Mouse (Mus musculus): Measurements from ENCODE around the gene Pdxdc1. TPM values are rescaled to one million over a fixed set of nuclear protein-coding genes. Genes with fewer than 3 reads are reported as not detected.
"Not testable (repeated sequence)": the region's sequence is repeated elsewhere in the genome, so short reads cannot be mapped to it uniquely, and the experiment has no call there.

The Pdxdc1 gene
- polyA plus RNA-seq (2015; fragmentation: Nextera tagmentation; extraction: Ambion mirVana): 77.7 and 89.2 TPM in 2 replicates

DNA sequence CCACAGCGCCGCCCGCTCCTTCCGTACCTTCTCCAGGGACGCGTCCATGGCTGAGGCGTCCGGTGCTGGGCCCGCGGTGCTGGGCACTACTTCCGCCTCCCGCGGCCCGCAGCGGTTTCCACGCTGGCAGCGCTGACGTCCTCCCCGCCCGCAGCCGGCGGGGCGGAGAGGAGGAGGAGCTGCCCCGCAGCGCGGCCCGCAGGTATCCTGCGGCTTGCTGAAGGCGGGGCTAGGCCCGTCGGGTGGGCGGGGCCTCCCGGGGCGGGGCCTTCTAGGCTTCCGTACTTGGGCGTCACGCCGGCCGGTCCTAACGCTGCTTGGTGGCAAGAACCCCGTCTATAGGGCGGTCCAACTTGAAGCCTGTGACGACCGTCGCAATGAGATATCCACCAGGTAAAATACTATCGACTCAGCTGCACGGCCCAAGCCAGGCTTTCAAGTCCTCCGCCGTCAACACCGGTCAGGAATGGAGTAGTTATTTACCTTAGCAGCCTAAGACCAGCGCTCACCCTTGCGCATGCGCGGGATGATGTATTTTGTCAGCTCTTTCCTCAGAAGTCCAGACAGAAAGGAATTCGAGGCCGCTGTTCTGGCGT lies at the start of gene Pdxdc1, which contains the start of gene Mpv17l:
Gene Pdxdc1 (minus strand): TSS at position 244 of the 596 bp plus-strand sequence.
Gene Mpv17l (plus strand): TSS at position 274 of the 596 bp plus-strand sequence.
- Histone ChIP-seq H3K9ac (peak within 1 kb of the TSS; percentile 90), H3K4me1 (peaks cover 13% of the 10 kb centered on the region), H3K4me3 (replicated peaks) (peak within 1 kb of the TSS; percentile 92), H3K9me3 (replicated peaks) (no peaks in the 10 kb centered on the region), H3K27ac (peak within 1 kb of the TSS; percentile 86), H3K4me2 (peak within 1 kb of the TSS; percentile 72), H3K27me3 (no peaks in the 10 kb centered on the region), H3K36me3 (no peaks in the 10 kb centered on the region)
- ATAC-seq (replicated peaks; ENCODE audit: low FRiP score): peak; percentile 97
- under 1% methylated on average over 57 of the region's 57 CpGs for whole genome bisulfite sequencing

DNA sequence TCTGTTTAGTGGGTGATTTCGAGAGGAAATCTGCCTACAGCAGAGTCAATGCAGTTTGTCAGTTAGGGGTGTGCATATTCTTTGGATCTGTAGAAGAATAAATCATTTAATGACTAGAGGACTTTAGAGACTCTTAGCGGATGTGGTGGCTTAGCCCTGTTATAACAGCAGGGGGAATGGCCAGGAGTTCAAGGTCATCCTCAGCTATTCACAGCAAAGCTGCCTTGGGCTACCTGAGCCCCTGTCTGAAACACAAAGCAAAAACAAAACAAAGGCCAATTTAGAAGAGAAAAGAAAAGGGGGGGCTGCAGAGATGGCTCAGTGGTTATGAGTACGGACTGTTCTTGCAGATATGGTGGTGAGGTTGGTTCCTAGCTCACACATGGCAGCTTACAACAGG lies 48.3 kb upstream of the Pdxdc1 start:
- no peaks in the 10 kb centered on the region for H3K9me3 ChIP-seq (replicated peaks)
- no peak for ATAC-seq (replicated peaks; ENCODE audit: low FRiP score)
- H3K27ac ChIP-seq: no peak overlapping the region
- no peak overlapping the region for H3K4me2 ChIP-seq
- no peak overlapping the region for H3K9ac ChIP-seq
- WGBS: 70% methylated on average over 3 of the region's 3 CpGs
- H3K27me3 ChIP-seq: no peaks in the 10 kb centered on the region
- H3K4me3 ChIP-seq (replicated peaks): no peak overlapping the region
- no peaks in the 10 kb centered on the region for H3K36me3 ChIP-seq
- no peaks in the 10 kb centered on the region for H3K4me1 ChIP-seq

- Histone ChIP-seq H3K9me3 (replicated peaks) (no peaks in the 10 kb centered on the region), H3K27me3 (no peaks in the 10 kb centered on the region), H3K9ac (no peak overlapping the region), H3K36me3 (no peaks in the 10 kb centered on the region), H3K4me2 (no peak overlapping the region), H3K4me3 (replicated peaks) (no peak overlapping the region), H3K27ac (no peak overlapping the region), H3K4me1 (no peaks in the 10 kb centered on the region)
- ATAC-seq (replicated peaks; ENCODE audit: low FRiP score): no peak
- WGBS: 91% methylated on average over 1 of the region's 1 CpGs
Observed at GRCm38 (mm10) chr16:13946306-13946705, 43.4 kb upstream of the Pdxdc1 start.

- Histone ChIP-seq H3K4me2 (no peak overlapping the region), H3K27ac (no peak overlapping the region), H3K9me3 (replicated peaks) (no peaks in the 10 kb centered on the region), H3K36me3 (no peaks in the 10 kb centered on the region), H3K4me1 (peaks cover 8% of the 10 kb centered on the region), H3K4me3 (replicated peaks) (no peak overlapping the region), H3K9ac (no peak overlapping the region), H3K27me3 (no peaks in the 10 kb centered on the region)
- WGBS: 78% methylated on average over 4 of the region's 4 CpGs
- ATAC-seq (replicated peaks; ENCODE audit: low FRiP score): no peak
Observed at GRCm38 (mm10) chr16:13945153-13945552, 42.2 kb upstream of the Pdxdc1 start.

- H3K27ac ChIP-seq: no peak overlapping the region
- H3K36me3 ChIP-seq: no peaks in the 10 kb centered on the region
- H3K9ac ChIP-seq: no peak overlapping the region
- no peak for ATAC-seq (replicated peaks; ENCODE audit: low FRiP score)
- no peaks in the 10 kb centered on the region for H3K27me3 ChIP-seq
- 84% methylated on average over 5 of the region's 5 CpGs for WGBS
- no peak overlapping the region for H3K4me2 ChIP-seq
- peaks cover 8% of the 10 kb centered on the region for H3K4me1 ChIP-seq
- no peaks in the 10 kb centered on the region for H3K9me3 ChIP-seq (replicated peaks)
- no peak overlapping the region for H3K4me3 ChIP-seq (replicated peaks)
Observed at GRCm38 (mm10) chr16:13944752-13945151, 41.8 kb upstream of the Pdxdc1 start.

- no peak overlapping the region for H3K9ac ChIP-seq
- H3K27ac ChIP-seq: no peak overlapping the region
- H3K4me1 ChIP-seq: peaks cover 8% of the 10 kb centered on the region
- no peaks in the 10 kb centered on the region for H3K27me3 ChIP-seq
- no peak overlapping the region for H3K4me3 ChIP-seq (replicated peaks)
- no peaks in the 10 kb centered on the region for H3K36me3 ChIP-seq
- ATAC-seq (replicated peaks; ENCODE audit: low FRiP score): no peak
- 43% methylated on average over 4 of the region's 4 CpGs for WGBS
- H3K4me2 ChIP-seq: no peak overlapping the region
- H3K9me3 ChIP-seq (replicated peaks): no peaks in the 10 kb centered on the region
Observed at GRCm38 (mm10) chr16:13944178-13944577, 41.2 kb upstream of the Pdxdc1 start.

- H3K36me3 ChIP-seq: no peaks in the 10 kb centered on the region
- H3K27ac ChIP-seq: no peak overlapping the region
- H3K9ac ChIP-seq: peak overlapping the region; percentile 53
- WGBS: 2% methylated on average over 34 of the region's 34 CpGs
- H3K4me3 ChIP-seq (replicated peaks): peak overlapping the region; percentile 67
- H3K4me1 ChIP-seq: peaks cover 8% of the 10 kb centered on the region
- ATAC-seq (replicated peaks; ENCODE audit: low FRiP score): peak; percentile 93
- H3K27me3 ChIP-seq: no peaks in the 10 kb centered on the region
- H3K4me2 ChIP-seq: peak overlapping the region; percentile 99
- H3K9me3 ChIP-seq (replicated peaks): no peaks in the 10 kb centered on the region
Observed at GRCm38 (mm10) chr16:13940847-13941395, 38.0 kb upstream of the Pdxdc1 start.

- peak overlapping the region; percentile 67 for H3K4me3 ChIP-seq (replicated peaks)
- H3K4me2 ChIP-seq: peak overlapping the region; percentile 99
- no peak overlapping the region for H3K27ac ChIP-seq
- H3K27me3 ChIP-seq: no peaks in the 10 kb centered on the region
- peak overlapping the region; percentile 53 for H3K9ac ChIP-seq
- peaks cover 8% of the 10 kb centered on the region for H3K4me1 ChIP-seq
- WGBS: 5% methylated on average over 28 of the region's 28 CpGs
- peak; percentile 98 for ATAC-seq (replicated peaks; ENCODE audit: low FRiP score)
- no peaks in the 10 kb centered on the region for H3K9me3 ChIP-seq (replicated peaks)
- H3K36me3 ChIP-seq: no peaks in the 10 kb centered on the region
Observed at GRCm38 (mm10) chr16:13940139-13940846, 37.4 kb upstream of the Pdxdc1 start.

DNA sequence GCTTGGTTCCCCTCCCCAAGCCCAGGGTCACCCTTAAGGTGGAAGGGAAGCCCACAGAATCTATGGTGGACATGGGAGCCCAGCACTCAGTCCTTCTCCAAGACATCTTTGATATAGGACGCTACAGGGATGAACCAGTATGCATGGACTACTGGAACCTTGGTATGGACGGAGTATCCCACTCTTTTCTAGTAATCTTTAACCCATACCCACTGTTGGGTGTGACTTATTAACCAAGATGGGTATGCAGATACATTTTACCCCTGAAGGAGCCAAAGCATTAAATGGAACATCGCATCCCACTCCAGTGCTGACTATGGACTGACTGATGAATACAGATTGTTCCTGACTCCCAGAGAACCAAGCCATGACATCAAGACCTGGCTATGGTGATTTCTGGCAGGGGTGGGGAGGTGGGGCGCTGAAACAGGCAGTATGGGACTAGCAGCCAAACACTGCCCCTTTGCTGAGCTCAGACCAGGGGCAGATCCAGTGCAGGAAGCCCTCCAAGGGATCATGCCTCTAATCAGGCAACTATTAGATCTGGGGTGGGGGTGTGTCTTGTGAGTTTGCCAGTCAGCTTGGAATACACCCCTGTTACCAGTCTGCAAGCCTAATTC lies 24.6 kb upstream of the Pdxdc1 start:
- H3K27ac ChIP-seq: no peak overlapping the region
- no peak overlapping the region for H3K4me3 ChIP-seq (replicated peaks)
- H3K36me3 ChIP-seq: no peaks in the 10 kb centered on the region
- H3K9me3 ChIP-seq (replicated peaks): 0 out of 2 replicates have a peak, but pooled peaks cover 2% of the 10 kb centered on the region
- H3K4me2 ChIP-seq: no peak overlapping the region
- no peak; the same call in 1 of the 2 replicates for ATAC-seq (replicated peaks; ENCODE audit: low FRiP score)
- no peak overlapping the region for H3K9ac ChIP-seq
- no peaks in the 10 kb centered on the region for H3K27me3 ChIP-seq
- WGBS: 82% methylated on average over 4 of the region's 4 CpGs
- H3K4me1 ChIP-seq: no peaks in the 10 kb centered on the region

- H3K9ac ChIP-seq; H3K4me2 ChIP-seq; H3K36me3 ChIP-seq; ATAC-seq (replicated peaks; ENCODE audit: low FRiP score); H3K4me3 ChIP-seq (replicated peaks); H3K9me3 ChIP-seq (replicated peaks); H3K4me1 ChIP-seq; H3K27ac ChIP-seq; H3K27me3 ChIP-seq: not testable (repeated sequence)
- WGBS: 86% methylated on average over 5 of the region's 5 CpGs
Observed at GRCm38 (mm10) chr16:13922966-13923365, 20.0 kb upstream of the Pdxdc1 start.

DNA sequence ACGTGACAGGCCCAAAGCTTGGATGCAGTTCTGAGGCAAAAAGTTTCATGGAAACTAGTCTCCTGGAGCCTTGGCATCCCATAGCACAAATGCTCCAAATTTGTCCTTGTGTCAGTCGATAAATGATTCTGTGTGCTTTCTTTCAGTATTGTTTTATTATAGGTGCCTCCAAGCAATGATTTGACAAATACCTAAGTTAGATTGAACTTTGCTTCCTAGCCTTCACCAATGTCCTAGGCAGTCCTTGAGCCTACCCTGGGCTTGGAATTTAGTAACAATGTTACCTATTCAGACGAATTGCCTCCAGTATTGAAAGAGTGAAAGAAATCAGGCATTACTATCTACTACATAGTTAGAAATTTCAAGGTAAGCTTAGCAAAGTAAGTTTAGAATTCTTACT lies 19.6 kb upstream of the Pdxdc1 start:
- H3K4me2 ChIP-seq; H3K27ac ChIP-seq; ATAC-seq (replicated peaks; ENCODE audit: low FRiP score); H3K4me3 ChIP-seq (replicated peaks); H3K4me1 ChIP-seq; H3K36me3 ChIP-seq; H3K9me3 ChIP-seq (replicated peaks); H3K9ac ChIP-seq; H3K27me3 ChIP-seq: not testable (repeated sequence)
- 89% methylated on average over 3 of the region's 3 CpGs for WGBS

DNA sequence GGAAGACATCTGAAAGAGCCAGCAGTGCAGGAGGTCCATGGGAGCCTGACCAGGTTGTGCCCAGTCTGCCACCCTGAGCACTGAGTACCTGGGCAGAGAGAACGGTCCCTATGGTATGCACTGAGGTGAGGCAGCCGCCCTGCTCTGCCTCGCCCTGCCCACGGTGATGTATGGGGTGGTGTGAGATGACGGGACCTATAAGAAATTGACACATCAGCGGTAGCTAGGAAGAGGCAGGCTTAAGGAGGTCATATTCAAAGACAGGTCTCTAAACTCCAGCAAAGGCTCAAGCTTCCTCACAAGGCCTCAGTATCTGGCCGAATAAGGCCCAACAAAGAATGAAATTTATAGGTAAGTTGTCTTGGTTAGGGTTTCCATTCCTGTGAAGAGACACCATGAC lies 18.9 kb upstream of the Pdxdc1 start:
- no peak overlapping the region for H3K9ac ChIP-seq
- 0 out of 2 replicates have a peak, but pooled peaks cover 2% of the 10 kb centered on the region for H3K9me3 ChIP-seq (replicated peaks)
- H3K27me3 ChIP-seq: no peaks in the 10 kb centered on the region
- 94% methylated on average over 7 of the region's 7 CpGs for WGBS
- H3K36me3 ChIP-seq: 0 out of 2 replicates have a peak, but pooled peaks cover 4% of the 10 kb centered on the region
- ATAC-seq (replicated peaks; ENCODE audit: low FRiP score): no peak
- H3K27ac ChIP-seq: no peak overlapping the region
- H3K4me1 ChIP-seq: no peaks in the 10 kb centered on the region
- no peak overlapping the region for H3K4me2 ChIP-seq
- no peak overlapping the region for H3K4me3 ChIP-seq (replicated peaks)

Measured in kidney, embryonic 15.5 days (tissue).